Mouse (Mus musculus) ovary, adult 18-20 months (tissue): ENCODE measurements around the gene Anks1.
"Not testable (repeated sequence)": the region's sequence is repeated elsewhere in the genome, so short reads cannot be mapped to it uniquely, and the experiment has no call there.

Experiments used
- DNase-seq: peaks from one replicate; pipeline ENCODE4 v3.0.0; 2022; ENCODE audit warnings: low spot score, mixed read lengths

Gene Anks1

DNA sequence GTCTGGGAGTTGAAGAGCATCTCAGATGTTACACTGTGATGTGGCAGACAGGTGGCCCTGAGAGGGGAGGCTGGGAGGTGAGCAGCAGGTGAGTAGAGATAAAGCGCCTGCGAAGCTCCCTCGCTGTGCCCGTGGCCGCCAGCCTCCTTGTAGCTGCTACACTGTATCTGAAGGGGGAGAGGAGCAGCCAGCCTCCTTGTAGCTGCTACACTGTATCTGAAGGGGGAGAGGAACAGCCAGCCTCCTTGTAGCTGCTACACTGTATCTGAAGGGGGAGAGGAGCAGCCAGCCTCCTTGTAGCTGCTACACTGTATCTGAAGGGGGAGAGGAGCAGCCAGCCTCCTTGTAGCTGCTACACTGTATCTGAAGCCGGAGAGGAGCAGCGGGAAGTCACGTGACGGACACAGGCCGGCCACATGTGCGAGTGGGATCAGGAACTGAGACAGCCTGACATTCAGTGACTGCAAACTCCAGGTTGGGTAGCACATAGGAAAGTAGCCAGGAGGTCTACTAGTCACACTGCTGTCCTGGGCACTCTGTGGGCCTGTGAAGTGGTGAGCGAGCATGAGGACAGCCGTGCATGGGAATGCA lies 90.7 kb downstream of the Anks1 start:
- not testable (repeated sequence) for DNase-seq

DNA sequence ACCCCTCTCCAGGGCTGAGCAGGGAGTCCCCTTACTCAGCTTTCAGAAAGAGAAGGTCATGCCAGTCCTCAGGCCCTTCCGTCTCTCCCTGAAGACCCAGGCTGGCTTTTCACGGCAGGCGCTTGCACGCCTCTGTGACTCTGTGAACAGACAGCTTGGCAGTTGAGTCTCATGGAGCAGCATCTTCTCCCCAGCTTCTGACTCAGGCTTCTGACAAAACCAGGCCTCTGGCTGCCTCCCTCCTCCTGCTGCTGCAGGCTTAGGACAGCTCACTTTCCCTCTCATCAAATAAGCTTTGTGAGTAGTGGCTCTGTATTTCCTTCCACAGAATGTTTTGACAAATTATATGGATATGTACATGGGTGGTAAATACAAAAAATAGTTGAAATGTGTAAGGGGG lies 91.3 kb downstream of the Anks1 start:
- no peak for DNase-seq

DNA sequence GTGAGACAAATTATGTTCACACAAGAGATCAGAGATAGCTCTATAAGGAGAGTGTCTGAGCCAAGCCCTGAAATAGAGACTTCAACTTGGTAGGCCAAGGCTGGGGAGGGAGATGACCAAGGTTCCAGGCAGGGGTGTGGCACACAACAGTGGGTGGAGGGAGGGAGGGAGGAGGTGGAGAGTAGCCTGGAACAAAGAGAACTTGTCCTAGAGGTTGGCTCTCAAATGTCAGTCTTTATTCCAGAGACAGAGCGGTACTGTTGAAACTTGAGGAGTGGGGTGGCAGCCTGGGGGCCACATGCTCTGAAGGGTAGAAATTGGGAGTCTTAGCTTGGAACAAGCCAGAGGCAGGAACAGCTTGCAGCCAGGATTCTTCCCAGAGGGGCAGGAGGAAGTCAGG lies 91.7 kb downstream of the Anks1 start:
- no peak for DNase-seq

DNA sequence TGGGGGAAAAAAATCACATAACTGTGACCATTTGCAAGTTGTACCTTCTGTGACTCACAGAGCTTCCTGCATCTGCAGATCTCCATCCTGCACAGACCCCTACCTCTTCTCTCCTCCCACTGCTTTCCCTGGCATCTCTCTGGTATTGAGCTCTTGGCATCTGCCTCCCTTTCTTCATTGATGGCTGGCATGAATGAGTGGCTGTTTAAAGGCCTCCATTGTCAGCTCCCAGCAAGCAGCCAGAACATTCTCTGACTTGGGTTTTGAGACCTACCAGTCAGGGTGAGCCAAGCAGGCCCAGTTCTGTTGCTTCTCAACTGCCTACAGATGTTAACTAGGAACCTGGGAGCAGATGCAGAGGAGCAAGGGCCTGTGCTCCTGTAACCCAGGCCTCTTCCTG lies 96.3 kb downstream of the Anks1 start:
- no peak for DNase-seq

DNA sequence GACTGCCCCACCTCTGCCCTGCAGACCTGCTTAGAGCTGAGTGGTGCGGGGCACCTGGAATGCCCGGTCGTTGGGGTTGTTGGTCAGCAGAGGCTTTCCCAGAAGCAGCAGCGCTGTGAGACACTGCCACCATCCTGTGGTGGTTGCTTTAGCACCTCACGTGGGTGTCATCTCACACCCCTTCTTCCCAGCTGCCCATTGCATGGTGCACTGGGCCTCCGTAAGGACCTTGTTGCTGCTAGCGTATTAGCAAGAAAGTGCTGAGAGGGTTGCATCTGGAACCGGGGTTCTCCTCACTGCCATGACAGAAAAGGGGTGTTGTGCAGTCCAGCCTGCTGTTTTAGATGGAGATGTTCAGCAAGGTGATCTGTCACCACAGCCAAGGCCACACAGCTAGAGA lies 97.1 kb downstream of the Anks1 start:
- no peak for DNase-seq

DNA sequence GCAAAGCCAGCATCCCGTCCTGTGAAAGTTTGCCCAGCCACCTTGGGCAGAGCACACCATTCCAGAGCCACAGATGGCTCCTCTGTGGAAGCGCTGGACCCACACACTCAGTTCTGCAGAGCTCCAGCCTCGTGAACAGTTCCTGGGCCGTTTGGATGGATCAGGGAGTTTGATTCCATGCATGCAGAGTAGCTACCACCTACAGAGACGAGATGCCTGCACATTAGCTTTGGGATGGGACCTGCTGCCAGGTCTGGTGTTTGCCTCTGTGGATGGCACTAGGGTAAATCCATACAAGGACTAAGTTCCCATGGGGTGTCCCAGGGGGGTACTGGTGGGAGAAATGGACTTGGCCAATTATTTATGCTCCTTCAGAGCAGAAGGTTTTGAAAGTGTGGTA lies 97.5 kb downstream of the Anks1 start:
- DNase-seq = no peak

DNA sequence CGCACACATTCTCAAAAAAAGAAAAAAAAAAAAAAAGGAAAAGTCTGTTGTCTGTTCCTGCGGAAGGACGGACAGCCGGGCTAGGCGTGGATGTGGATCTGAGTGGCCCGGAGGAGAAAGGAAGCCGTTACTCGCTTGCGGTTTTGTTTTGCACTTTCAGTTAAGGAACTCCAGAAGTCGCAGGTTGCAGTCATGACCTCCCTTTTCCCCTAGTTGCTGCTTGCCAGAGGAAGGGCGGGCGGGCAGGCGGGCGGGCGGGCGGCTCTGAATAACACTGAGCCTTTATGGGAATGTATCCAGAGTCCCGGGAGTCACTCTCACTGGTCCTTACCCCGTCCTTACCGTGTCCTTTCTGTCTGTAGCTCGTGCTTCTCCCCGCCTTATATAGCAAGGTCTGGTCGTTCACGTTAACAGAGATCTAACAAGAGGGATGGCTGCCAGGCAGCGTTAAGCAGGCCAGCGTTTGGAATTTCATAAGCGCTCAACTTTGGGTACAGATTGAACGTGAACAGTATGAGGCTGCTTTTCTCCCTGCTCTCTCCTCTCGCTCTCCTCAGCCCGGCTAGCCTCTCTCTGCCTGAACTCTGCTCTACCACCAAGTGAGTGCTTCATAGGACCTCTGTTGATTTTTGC lies 98.2 kb downstream of the Anks1 start:
- peak; percentile 32 for DNase-seq

DNA sequence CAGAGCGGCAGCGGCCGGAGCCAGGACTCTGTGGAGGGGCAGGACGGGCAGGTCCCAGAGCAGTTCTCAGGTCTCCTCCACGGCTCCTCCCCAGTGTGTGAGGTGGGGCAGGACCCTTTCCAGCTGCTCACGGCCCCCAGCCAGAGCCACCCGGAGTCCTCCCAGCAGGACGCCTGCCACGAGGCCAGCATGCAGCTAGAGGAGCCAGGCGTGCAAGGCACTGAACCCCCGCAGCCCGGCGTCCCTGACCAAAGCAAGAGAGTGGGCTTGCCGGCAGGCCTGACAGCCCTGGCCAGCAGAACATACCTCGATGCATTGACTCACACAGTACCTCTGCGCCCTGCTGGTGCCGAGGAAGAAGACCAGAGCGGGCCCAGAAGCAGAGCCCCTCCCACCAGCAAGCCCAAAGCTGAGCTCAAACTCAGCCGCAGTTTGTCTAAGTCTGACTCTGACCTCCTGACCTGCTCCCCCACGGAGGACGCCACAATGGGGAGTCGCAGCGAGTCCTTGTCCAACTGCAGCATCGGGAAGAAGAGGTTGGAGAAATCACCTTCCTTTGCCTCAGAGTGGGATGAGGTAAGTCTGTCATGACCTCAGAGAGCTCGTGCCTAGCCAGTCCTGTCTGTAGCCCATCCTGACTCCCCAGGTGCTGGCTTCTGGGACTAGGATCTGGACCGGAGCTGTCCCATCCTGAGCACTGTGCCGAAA lies 98.9 kb downstream of the Anks1 start:
- DNase-seq = no peak

DNA sequence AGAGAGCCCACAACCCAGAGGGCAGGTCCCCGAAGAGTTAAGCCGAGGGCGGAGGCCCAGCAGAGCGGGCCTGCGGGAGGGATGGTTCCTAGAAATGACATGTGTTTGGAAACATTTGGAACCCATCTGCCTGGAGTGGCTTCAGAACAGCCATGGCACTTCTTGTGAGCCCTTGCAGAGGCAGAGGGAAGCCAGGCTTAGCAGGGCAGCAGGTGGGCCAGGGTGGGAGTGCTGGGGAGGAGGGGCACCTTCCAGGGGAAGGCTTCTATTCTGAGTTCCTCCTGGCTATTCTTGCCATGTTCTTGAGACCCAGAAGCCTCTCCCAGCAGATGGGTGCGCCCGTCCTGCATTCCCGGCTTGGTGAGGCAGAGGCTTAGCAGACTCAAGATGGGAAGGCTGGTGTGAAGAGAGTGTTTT lies 99.5 kb downstream of the Anks1 start:
- no peak for DNase-seq

DNA sequence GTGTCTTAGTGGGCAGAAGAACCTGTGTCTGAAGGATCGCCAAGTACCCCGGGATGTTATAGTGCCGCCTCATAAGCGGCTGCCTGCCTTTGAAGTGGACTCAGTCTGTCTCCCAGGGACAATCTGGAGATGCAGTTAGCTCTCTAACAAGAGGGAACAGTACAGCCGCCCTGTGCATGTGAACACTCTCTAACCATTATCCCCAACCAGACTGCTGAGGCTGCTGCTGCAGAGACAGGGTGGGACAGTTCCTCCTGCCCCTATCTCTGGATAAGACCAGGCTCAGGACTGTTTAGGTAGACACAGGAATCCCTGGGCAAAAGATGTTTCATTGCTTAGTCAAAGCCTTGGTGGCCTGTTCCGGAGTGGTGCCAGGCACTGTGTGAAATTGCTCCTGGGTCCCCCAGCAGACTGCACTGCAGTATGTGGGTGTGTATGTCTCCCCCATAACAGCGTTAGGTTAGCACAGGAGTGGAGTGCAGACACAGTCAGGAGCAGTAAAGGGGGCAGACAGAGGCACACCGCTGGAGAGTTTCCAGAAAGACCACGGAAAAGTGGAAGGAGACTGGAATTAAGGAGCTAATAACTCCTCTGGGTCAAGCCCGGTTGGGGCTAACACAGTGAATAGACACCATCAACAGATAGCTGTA lies 100.1 kb downstream of the Anks1 start:
- no peak for DNase-seq

DNA sequence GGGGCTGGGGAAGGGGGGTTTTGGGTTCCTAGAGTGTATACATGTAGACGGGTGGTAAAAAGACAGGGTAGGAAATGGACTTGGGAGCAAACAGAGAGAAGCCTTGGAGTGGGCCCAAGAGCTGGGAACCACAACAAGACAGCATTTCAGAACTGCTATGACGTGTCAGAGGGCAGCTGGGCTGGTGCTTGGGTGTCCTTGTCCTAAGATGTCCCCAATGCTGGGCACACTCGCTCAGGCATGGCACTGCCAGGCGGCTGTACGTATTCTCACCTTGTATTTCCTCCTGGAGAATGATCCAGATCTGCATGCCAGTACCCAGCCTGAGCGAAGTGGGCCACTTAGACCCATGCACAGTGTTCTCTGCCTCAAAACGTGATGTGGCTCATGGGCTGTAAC lies 100.6 kb downstream of the Anks1 start:
- DNase-seq = no peak

DNA sequence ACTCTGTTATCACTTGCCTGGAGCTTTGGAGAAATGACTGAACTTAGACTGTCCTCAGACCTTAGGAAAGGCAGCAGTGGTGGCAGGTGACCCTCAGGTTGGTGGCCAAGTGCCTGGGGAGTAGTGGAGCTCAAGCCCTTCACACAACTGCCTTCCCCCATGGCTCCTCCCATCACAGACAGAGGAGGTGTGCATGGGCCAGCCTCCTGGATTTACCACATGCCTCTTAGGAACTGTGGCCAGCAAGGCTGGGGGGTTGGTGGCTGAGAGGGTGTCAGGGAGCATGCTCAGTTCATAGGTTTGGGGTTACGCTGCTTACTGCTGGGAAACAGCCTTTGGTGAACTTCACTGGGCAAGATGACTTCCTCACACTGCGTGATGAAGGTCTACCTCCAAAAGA lies 101.8 kb downstream of the Anks1 start:
- no peak for DNase-seq

DNA sequence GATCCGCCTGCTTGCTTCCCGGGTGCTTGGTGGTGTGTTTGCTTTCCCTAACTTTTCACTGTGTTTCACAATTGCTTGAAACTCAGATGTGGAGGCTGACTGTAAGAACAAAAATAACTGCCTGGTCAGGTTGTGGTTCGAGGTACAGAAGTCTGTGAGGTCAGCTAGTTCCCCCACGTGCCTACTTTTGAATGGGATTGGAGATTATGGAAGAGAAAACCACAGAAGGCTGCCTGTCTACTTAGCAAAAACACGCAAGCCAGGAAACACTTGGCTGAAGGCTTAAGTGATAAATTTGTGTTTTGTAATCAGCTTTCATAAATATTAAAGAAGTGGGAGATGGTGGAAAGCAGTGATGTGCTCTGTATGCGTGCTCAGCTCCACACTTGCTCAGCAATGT lies 103.7 kb downstream of the Anks1 start:
- no peak for DNase-seq

DNA sequence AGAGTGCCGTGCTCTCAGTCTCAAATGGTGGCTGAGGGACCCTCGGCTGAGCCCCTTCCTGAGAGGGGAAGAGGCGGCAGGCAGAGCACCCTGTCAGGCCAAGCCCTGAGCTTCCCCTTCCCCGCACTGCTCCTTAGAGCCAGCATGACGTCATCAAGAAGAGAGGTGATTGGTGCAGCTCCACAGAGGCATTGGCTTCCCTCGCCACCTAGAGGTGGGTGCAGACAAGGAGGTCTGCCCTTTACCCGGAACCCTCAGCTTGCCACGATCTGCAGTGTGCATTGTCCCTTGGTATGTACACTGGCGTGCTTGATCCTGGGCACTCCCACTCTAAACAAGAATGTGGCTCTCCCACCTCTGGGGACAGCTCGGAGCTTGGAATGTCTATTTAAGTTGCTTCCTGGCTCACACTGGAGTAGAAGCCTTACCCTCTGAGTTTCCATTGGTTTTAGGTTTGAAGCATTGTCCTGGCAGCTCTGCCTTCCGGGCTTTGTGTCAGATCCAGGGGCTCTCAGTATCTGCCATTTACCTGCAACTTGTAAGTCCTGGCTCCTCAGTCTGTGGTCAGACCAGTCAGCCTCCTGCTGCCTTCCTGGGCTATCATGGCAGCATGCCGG lies 104.3 kb downstream of the Anks1 start:
- DNase-seq = peak; percentile 58

DNA sequence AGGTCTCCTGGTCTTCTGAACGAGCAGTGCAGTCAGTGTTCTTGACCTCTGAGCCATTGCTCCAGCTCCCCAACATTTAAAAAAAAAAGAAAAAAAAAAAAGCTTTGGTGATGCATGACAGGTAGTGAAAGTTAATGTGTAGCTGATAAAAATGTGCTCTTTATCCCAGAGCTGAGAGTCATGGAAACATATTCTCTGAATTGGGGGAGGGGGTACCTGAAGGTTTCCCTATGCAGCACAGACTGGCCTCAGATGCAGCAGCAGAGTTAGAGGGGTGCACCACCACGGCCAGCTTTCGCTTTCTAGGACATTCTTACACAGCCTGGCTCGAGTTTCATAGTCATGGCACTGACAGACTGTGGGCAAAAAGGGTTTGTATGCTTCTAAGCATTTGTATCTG lies 105.3 kb downstream of the Anks1 start:
- DNase-seq = no peak

DNA sequence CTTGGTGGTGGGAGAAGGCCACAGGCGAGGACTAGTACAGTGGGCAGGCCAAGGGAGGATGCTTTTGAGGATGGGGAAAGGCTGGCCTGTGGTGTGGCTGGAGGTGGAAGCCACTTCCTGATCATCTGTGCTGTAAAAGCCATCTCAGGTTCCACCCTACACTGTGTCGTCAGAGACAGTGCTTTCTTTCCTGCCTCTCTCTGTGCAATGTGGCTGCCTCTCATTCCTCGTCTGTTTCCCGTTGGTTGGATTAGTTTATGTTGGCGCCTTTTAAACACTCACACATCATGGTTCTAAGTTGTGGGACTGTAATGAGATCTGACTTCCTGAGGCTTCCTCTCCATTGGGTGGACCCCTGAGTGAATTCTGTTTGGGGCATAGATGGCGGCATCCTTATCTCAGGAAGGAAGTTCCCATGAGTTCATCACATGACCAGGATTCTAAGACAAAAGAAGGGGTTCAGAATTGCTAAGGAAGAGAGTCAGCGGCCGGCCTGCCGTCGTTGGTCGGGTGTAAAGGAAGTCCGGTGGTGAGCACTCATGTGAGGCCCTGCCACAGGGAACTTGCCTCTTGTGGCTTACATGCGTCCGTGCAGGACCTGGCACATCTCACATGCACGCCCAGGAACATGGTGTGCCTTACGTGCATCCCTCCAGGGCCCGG lies 106.1 kb downstream of the Anks1 start:
- no peak for DNase-seq

DNA sequence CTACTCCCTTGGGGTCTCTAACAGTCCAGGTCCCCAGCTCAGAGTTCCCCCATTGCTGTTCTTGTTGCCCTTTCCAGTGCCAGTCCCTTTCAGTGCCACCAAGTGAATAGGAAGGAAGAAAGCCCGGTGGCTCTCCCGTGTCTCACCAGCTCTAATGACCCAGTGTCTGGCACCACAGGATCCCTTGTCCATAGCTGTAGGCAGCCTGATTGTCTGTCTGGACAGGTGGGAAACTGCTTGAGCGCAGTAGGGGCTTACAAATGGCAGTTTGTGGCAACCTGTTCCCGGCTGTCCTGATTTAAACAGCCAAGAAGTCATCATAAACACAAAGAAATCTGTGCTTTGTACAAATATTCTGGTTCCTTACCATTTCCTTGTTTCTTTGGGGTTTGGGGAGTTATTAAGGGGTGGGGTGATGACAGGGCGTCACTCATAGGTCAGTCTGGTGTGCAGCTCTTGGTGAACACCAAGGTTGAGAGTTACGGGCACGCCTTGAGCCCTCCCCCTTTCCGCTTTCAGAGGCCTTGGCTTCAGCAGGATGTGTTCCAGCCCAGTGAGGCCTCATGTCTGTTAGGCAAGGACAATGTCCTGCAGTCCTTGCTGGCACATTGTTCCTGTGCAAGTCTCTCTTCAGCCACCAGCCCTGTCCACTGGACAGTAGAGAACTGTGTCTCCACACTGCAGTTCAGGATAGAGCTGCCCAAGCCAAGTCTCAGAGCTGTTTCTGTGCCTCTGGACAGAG lies 107.1 kb downstream of the Anks1 start:
- peak; percentile 66 for DNase-seq

DNA sequence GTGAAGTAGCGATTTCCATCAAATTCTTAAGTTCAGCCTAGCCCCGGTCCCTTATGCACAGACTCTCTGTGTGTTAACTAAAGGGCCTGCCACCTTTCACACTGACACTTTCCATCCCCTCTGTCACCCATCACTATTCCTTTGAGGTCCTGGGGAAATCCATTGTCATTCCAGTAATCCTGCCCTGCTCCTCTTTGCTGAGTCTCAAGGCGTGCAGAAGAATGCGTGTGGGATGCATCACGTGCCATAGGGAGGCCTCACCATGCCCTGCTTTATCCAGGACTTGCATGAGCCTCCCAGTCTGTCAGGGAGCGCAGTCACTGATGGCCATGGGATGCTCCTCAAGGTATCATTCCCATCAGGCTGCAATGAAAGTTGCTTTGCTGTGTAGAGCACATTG lies 109.2 kb downstream of the Anks1 start:
- DNase-seq = no peak

DNA sequence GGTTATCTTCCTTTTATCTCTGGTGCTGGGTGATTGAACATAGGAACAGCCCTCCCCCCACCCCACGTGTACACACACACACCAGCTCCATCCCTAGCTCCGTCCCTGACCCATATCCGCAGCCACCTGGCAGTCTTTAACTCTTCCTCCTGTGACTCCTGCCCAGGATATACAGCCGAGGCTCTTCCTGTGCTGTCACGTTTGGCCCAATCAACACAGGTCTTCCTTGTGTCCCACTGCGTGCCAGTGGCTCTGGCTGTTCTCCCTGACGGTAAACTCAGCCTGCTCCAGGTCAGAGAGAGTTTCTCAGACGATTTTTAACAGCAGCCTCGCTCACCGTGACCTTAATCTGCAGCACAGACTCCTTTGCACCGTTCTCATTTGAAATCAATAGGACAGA lies 109.7 kb downstream of the Anks1 start:
- no peak for DNase-seq

DNA sequence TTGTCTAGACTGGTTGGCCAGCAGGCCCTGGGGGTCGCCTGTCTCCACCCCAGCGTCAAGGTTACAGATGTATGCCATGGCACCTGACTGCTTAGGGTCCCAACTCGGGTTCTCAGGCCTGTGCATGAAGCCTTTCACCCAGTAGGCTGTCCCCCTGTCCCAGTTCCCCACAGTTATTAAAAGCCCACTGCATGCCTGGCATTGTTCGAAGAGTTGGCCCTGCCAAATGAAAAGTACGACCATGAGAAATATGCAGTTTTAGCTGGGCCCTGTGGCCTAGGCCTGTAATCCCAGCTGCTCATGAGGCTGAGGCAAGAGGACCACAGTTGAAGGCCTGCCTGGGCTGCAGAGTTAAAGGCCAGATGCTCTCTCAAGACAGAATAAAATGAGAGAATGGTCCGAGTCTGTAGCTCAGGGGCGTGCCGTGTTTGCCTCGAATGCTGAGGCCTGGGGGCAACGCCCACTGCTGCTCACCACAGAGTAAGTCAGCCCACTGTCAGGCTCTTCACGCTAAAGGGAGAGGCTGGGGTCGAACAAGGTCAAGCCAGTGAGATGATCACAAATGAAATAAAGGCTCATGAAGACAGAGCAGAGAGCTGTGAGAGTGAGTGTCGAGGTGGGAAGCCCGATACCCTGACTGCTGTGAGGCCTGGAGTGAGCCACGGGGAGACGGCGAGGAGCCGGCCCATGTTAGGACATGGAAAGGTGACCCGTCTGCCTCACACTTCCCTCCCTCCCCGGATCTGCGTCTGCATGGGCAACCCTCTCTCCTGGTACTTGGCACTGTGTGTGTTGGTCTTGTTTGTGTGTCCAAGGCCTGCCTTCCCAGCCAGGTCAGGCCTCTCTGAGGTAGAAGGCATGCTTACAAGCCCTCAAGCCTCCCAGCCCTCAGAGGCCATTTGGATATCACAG lies 110.9 kb downstream of the Anks1 start:
- DNase-seq = no peak
